Mouse (Mus musculus) G1E (cell line): ENCODE data around the gene Evl. TPM values are rescaled to one million over a fixed set of nuclear protein-coding genes. Genes with fewer than 3 reads are reported as not detected.

Experiments
- ATAC-seq: 2 replicates; pipeline ENCODE4 v1.8.0; 2016; ENCODE audit warnings: mild to moderate bottlenecking; ENCODE audit not compliant: insufficient number of reproducible peaks, poor library complexity, low FRiP score, severe bottlenecking; ENCODE audit errors: extremely low read depth
- DNase-seq: peaks from one replicate; pipeline ENCODE4 v3.0.0; 2012; ENCODE audit warnings: low spot score
- H3K27me3 ChIP-seq: 2 replicates; pipeline ENCODE4 v1.6.1; 2012; ENCODE audit warnings: mild to moderate bottlenecking, low read length, inconsistent platforms; ENCODE audit not compliant: insufficient read depth
- H3K36me3 ChIP-seq: replicated peaks from 2 replicates; pipeline ENCODE3; 2012; ENCODE audit warnings: mild to moderate bottlenecking, inconsistent platforms
- H3K4me1 ChIP-seq: 2 replicates; pipeline ENCODE4 v1.6.1; 2012; ENCODE audit warnings: low read depth, low read length, inconsistent platforms, mixed read lengths; ENCODE audit not compliant: insufficient read depth
- H3K4me3 ChIP-seq: 2 replicates; pipeline ENCODE4 v1.5.1; 2012; ENCODE audit warnings: low read depth, mild to moderate bottlenecking, inconsistent platforms, low read length, moderate library complexity, mixed read lengths
- H3K9me3 ChIP-seq: replicated peaks from 2 replicates; pipeline ENCODE4 v1.6.1; 2012; ENCODE audit warnings: inconsistent platforms
- CTCF ChIP-seq: IDR thresholded peaks from 2 replicates; pipeline ENCODE4 v1.5.1; 2012; ENCODE audit warnings: low read depth, low read length, inconsistent platforms, mixed read lengths
- GATA1 ChIP-seq: IDR thresholded peaks from 2 replicates; pipeline ENCODE4 v1.6.1; 2012; ENCODE audit warnings: borderline replicate concordance, low read length, inconsistent platforms, mixed read lengths
- GATA2 ChIP-seq: IDR thresholded peaks from 2 replicates; pipeline ENCODE4 v1.6.1; 2012; ENCODE audit warnings: low read depth, low read length, inconsistent platforms, borderline replicate concordance
- POLR2AphosphoS5 ChIP-seq: IDR thresholded peaks from 2 replicates; pipeline ENCODE4 v1.6.1; 2012; ENCODE audit warnings: low read depth, low read length, inconsistent platforms; ENCODE audit not compliant: insufficient replicate concordance
- TAL1 ChIP-seq: conservative IDR thresholded peaks from 2 replicates; pipeline ENCODE4 v1.6.1; 2012; ENCODE audit warnings: low read depth, low read length, inconsistent platforms, mixed read lengths
- polyA plus RNA-seq: library from polyadenylated mRNA; stranded (reverse); fragments of >175 nt; gene quantifications from 2 replicates; pipeline ENCODE4 v1.2.3, GENCODE M21; 2012
- total RNA-seq, 2 experiments: library from RNA; stranded (forward) in 1 of 2; stranded (reverse) in 1 of 2; fragments of 200-1000 nt in 1 of 2; fragments of >200 nt in 1 of 2; fragmentation: Nextera tagmentation in 1 of 2; gene quantifications; 2 replicates each; pipeline ENCODE4 v1.2.3; 2014 to 2017

The Evl gene
- total and polyA plus RNA-seq, 3 experiments = not detected

DNA sequence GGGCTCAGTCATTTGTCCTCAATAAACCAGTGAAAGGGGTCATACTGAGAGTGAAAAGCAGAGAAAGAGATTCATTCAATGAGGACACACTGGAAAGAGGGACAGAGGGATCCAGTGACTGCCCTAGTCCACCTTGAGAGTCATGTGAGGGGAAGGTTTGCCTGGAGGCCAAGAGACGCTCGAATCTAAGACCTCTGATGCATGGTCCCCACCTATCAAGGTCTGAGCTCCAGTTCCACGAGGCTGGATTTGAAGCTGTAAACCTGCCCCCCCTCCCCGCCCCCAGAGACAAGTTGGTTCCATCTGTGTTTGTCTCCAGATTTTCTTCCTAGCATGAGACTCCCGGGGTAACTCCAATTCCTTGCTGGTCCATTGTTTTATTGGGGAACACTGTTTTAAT, 161.3 kb downstream of the Evl start:
- DNase-seq (no peak), ATAC-seq (no peak)
- Histone ChIP-seq H3K9me3 (peaks cover 30% of the 10 kb centered on the region), H3K27me3 (no peaks in the 10 kb centered on the region), H3K4me1 (no peaks in the 10 kb centered on the region), H3K36me3 (no peaks in the 10 kb centered on the region), H3K4me3 (no peak overlapping the region)
- no peak for TF ChIP-seq GATA1
- no peak for TF ChIP-seq POLR2AphosphoS5
- TF ChIP-seq TAL1 = no peak
- no peak for TF ChIP-seq CTCF
- TF ChIP-seq GATA2 = no peak

DNA sequence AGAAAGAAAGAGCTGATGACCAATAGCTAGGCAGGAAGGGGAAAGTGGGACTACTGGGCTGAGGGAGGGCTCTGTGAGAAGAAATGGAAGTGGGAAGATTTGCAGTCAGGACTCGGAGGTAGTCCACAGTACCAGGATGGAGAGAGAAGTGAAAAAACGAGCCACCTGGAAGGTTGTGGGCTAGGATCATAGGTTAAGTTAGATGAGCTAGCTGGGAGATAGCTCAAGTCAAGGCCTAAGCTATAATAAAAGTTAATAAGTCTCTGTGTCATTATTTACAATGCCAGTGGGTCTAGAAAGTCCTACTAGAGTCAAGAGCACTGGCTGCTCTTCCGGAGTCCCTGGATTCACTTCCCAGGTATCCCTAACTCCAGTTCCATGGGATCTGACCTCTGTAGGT, 164.0 kb downstream of the Evl start:
- TF ChIP-seq GATA1 = no peak
- no peak for TF ChIP-seq GATA2
- TF ChIP-seq POLR2AphosphoS5 = no peak
- TF ChIP-seq CTCF = no peak
- TF ChIP-seq TAL1 = no peak
- no peak for ATAC-seq
- H3K36me3 ChIP-seq = no peaks in the 10 kb centered on the region
- no peaks in the 10 kb centered on the region for H3K4me1 ChIP-seq
- DNase-seq = no peak
- H3K9me3 ChIP-seq = peaks cover 16% of the 10 kb centered on the region
- H3K4me3 ChIP-seq = no peak overlapping the region
- no peaks in the 10 kb centered on the region for H3K27me3 ChIP-seq

DNA sequence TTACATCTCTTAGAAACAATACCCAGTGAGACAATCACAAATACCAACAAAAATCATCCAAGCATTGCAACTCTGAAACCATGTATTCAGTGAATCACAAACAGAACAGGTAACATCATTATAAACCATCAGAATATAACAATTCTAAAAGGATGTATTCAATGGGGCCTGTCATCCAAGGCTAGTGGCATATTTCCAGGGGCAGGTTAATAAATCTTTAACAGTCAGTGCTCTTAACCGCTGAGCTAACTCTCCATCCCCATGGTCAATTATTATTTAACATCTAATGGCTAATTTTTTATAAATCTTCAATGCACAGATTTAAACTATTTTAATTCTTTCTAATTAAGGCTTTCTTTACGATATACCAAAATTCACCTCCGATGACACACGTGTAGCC, 167.9 kb downstream of the Evl start:
- Histone ChIP-seq H3K27me3 (no peaks in the 10 kb centered on the region), H3K4me3 (no peak overlapping the region), H3K9me3 (peaks cover 16% of the 10 kb centered on the region), H3K4me1 (no peaks in the 10 kb centered on the region), H3K36me3 (no peaks in the 10 kb centered on the region)
- TF ChIP-seq GATA1 (no peak), TAL1 (no peak), GATA2 (no peak), CTCF (no peak), POLR2AphosphoS5 (no peak)
- ATAC-seq = no peak
- DNase-seq = no peak

DNA sequence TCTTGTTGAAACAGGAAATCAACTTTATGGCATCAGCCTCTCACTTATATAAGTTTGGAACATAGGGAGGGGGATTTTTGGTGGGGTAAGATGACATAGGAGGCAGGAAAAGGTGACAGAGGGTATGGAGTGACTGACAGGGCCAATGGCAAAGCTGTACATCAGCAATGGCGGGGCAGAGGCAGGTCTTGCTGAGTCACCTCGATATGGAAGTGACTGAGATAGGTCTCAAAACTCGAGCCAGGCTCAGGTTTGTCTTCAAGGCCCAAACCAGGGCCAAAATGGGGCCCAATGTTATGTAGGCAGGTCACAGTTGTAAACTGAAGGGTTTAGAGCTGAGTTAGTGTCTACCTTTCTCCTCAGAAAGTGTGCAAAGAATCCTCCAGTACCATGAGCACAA, 169.3 kb downstream of the Evl start:
- no peak for DNase-seq
- no peaks in the 10 kb centered on the region for H3K27me3 ChIP-seq
- H3K36me3 ChIP-seq = no peaks in the 10 kb centered on the region
- ATAC-seq = no peak
- TF ChIP-seq CTCF (no peak), POLR2AphosphoS5 (no peak), TAL1 (no peak), GATA2 (no peak), GATA1 (no peak)
- no peaks in the 10 kb centered on the region for H3K4me1 ChIP-seq
- peaks cover 17% of the 10 kb centered on the region for H3K9me3 ChIP-seq
- no peak overlapping the region for H3K4me3 ChIP-seq

DNA sequence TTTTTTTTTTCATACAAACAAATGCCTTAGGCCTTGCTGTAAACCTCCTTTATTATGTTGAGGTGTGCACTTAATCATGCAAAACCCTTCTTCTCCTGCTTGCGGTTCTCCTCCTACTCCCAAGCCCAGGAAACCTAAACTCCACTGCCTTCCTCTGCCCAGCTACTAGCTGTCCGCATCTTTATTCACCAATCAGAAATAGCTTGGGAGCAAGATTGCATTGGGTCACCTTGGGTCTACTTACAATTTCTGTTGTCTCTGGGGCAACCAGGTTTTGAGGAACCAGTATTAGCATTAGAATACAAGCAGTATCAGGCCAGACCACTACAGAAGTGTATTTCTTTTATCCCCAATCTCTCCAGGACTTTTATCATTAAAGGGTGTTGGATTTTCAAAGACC, 179.9 kb downstream of the Evl start:
- no peak for DNase-seq
- Histone ChIP-seq H3K4me1 (no peaks in the 10 kb centered on the region), H3K36me3 (no peaks in the 10 kb centered on the region), H3K4me3 (no peak overlapping the region), H3K27me3 (no peaks in the 10 kb centered on the region), H3K9me3 (peaks cover 4% of the 10 kb centered on the region; the same call in 1 of the 2 replicates)
- ATAC-seq = no peak
- no peak for TF ChIP-seq GATA2
- TF ChIP-seq TAL1 = no peak

DNA sequence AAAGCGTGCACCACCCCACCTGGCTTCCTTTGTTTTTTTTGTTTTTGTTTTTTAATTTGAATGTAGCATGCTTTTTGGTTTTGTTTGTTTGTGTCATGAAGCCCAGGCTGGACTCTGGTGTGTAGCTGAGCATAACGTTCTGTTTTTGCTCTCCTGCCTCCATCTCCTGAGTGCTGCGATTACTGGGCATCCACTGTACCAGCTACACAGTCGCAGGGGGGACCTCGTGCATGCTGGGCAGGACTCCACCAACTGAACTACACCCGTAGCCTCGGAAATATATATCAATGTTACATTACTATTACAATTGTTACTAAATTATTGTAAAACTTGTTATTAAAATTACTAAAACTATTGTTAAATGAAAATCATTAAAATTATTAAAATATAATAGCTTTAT, 183.3 kb downstream of the Evl start:
- no peak overlapping the region for H3K4me3 ChIP-seq
- no peak for DNase-seq
- TF ChIP-seq POLR2AphosphoS5 (no peak), GATA2 (no peak)

More for the DNA sequence above, 183.3 kb downstream of the Evl start:
- Histone ChIP-seq H3K4me1 (no peaks in the 10 kb centered on the region), H3K9me3 (peaks cover 4% of the 10 kb centered on the region; the same call in 1 of the 2 replicates), H3K27me3 (no peaks in the 10 kb centered on the region), H3K36me3 (no peaks in the 10 kb centered on the region)
- ATAC-seq = no peak

Other genes with a start within 250 kb of the Evl start
- gene Hhipl1, start 248.4 kb upstream of the Evl start, total RNA-seq (2014; fragmentation: Nextera tagmentation) = not detected in 2 replicates
- 0.05 and 0.06 TPM in 2 replicates for gene Hhipl1, start 248.4 kb upstream of the Evl start, total RNA-seq (2017)
- not detected in 2 replicates for gene Hhipl1, start 248.4 kb upstream of the Evl start, polyA plus RNA-seq
- gene Cyp46a1, start 220.3 kb upstream of the Evl start, total RNA-seq (2014; fragmentation: Nextera tagmentation) = not detected in 2 replicates
- 0.23 and 0.55 TPM in 2 replicates for gene Cyp46a1, start 220.3 kb upstream of the Evl start, total RNA-seq (2017)
- not detected in 2 replicates for gene Cyp46a1, start 220.3 kb upstream of the Evl start, polyA plus RNA-seq
- gene Eml1, start 183.8 kb upstream of the Evl start, total RNA-seq (2014; fragmentation: Nextera tagmentation) = not detected in 2 replicates
- gene Eml1, start 183.8 kb upstream of the Evl start, total RNA-seq (2017) = 0.05 and 0.12 TPM in 2 replicates
- gene Eml1, start 183.8 kb upstream of the Evl start, polyA plus RNA-seq = not detected in 2 replicates
- not detected in 2 replicates for gene Degs2, start 147.6 kb downstream of the Evl start, total RNA-seq (2014; fragmentation: Nextera tagmentation)
- gene Degs2, start 147.6 kb downstream of the Evl start, total RNA-seq (2017) = not detected in 2 replicates
- gene Degs2, start 147.6 kb downstream of the Evl start, polyA plus RNA-seq = not detected in 2 replicates
- 169 and 193 TPM in 2 replicates for gene Yy1, start 238.3 kb downstream of the Evl start, total RNA-seq (2014; fragmentation: Nextera tagmentation)
- gene Yy1, start 238.3 kb downstream of the Evl start, total RNA-seq (2017) = 58.4 and 60.8 TPM in 2 replicates
- 59.3 and 79.8 TPM in 2 replicates for gene Yy1, start 238.3 kb downstream of the Evl start, polyA plus RNA-seq